Mouse (Mus musculus): ENCODE measurements around the gene Nudt6. TPM values are rescaled to one million over a fixed set of nuclear protein-coding genes. Genes with fewer than 3 reads are reported as not detected.

Gene Nudt6
- polyA plus RNA-seq (2014; fragmentation: Nextera tagmentation; extraction: Ambion mirVana): 8.2 and 13.2 TPM in 2 replicates

GRCm38 (mm10) chr3:37420072-37420471, at the start of gene Nudt6:
TSS of gene Nudt6 (minus strand) at chr3:37420211.
- Histone ChIP-seq H3K9ac (ENCODE audit: low read depth, low read length) (peak within 1 kb of the TSS; percentile 84), H3K27me3 (ENCODE audit: control insufficient read depth, insufficient read depth, low read length) (no peaks in the 10 kb centered on the region), H3K27ac (ENCODE audit: low read depth, low read length) (peak within 1 kb of the TSS; percentile 88), H3K4me1 (ENCODE audit: control insufficient read depth, insufficient read depth, low read length) (peaks cover 8% of the 10 kb centered on the region; the same call in 1 of the 2 replicates), H3K36me3 (ENCODE audit: control insufficient read depth, insufficient read depth, low read length) (no peaks in the 10 kb centered on the region), H3K4me2 (peak within 1 kb of the TSS; percentile 79), H3K9me3 (replicated peaks; ENCODE audit: control insufficient read depth, low read length) (no peaks in the 10 kb centered on the region), H3K4me3 (ENCODE audit: low read depth, low read length) (peak within 1 kb of the TSS; percentile 88)
- under 1% methylated on average over 47 of the region's 50 CpGs for WGBS (ENCODE audit: insufficient replicate concordance)
- ATAC-seq (replicated peaks; ENCODE audit: insufficient number of reproducible peaks, low FRiP score, low TSS enrichment): peak; percentile 85

GRCm38 (mm10) chr3:37469353-37469752, 49.3 kb upstream of the Nudt6 start:
- H3K27ac ChIP-seq (ENCODE audit: low read depth, low read length): no peak overlapping the region
- H3K9ac ChIP-seq (ENCODE audit: low read depth, low read length): no peak overlapping the region
- H3K4me2 ChIP-seq: no peak overlapping the region
- H3K4me3 ChIP-seq (ENCODE audit: low read depth, low read length): no peak overlapping the region
- WGBS (ENCODE audit: insufficient replicate concordance): 77% methylated on average over 4 of the region's 4 CpGs
- no peaks in the 10 kb centered on the region for H3K9me3 ChIP-seq (replicated peaks; ENCODE audit: control insufficient read depth, low read length)
- no peaks in the 10 kb centered on the region for H3K4me1 ChIP-seq (ENCODE audit: control insufficient read depth, insufficient read depth, low read length)
- H3K36me3 ChIP-seq (ENCODE audit: control insufficient read depth, insufficient read depth, low read length): no peaks in the 10 kb centered on the region; the same call in 1 of the 2 replicates
- H3K27me3 ChIP-seq (ENCODE audit: control insufficient read depth, insufficient read depth, low read length): no peaks in the 10 kb centered on the region
- ATAC-seq (replicated peaks; ENCODE audit: insufficient number of reproducible peaks, low FRiP score, low TSS enrichment): no peak

- Histone ChIP-seq H3K27me3 (ENCODE audit: control insufficient read depth, insufficient read depth, low read length) (no peaks in the 10 kb centered on the region), H3K4me1 (ENCODE audit: control insufficient read depth, insufficient read depth, low read length) (no peaks in the 10 kb centered on the region), H3K9me3 (replicated peaks; ENCODE audit: control insufficient read depth, low read length) (no peaks in the 10 kb centered on the region), H3K36me3 (ENCODE audit: control insufficient read depth, insufficient read depth, low read length) (no peaks in the 10 kb centered on the region; the same call in 1 of the 2 replicates), H3K9ac (ENCODE audit: low read depth, low read length) (no peak overlapping the region), H3K27ac (ENCODE audit: low read depth, low read length) (no peak overlapping the region), H3K4me2 (no peak overlapping the region), H3K4me3 (ENCODE audit: low read depth, low read length) (no peak overlapping the region)
- ATAC-seq (replicated peaks; ENCODE audit: insufficient number of reproducible peaks, low FRiP score, low TSS enrichment): no peak
- WGBS (ENCODE audit: insufficient replicate concordance): 82% methylated on average over 2 of the region's 2 CpGs
Observed at GRCm38 (mm10) chr3:37468170-37468569, 48.2 kb upstream of the Nudt6 start.

DNA sequence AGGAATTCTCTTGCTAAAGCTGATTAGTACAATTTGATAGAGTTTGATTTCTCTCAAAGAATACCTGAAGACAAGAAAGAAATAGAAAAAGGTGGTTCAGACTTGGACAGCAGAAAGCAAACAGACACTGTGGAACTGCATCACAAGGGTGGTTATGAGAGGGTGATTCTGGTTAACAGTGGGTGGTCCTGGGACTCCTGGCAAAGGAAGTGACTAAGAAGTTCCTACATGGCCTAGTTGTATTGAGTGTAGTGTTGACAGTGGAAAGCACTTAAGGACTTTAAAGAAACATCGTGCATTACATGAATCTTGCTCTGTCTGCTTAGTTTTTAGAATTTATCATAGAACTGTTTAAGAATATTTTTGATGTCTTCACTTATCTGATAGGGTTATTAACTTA, 36.0 kb upstream of the Nudt6 start:
- no peaks in the 10 kb centered on the region for H3K27me3 ChIP-seq (ENCODE audit: control insufficient read depth, insufficient read depth, low read length)

GRCm38 (mm10) chr3:37443409-37443808, 23.4 kb upstream of the Nudt6 start:
- no peak for ATAC-seq (replicated peaks; ENCODE audit: insufficient number of reproducible peaks, low FRiP score, low TSS enrichment)
- Histone ChIP-seq H3K9me3 (replicated peaks; ENCODE audit: control insufficient read depth, low read length) (no peaks in the 10 kb centered on the region), H3K9ac (ENCODE audit: low read depth, low read length) (no peak overlapping the region), H3K27me3 (ENCODE audit: control insufficient read depth, insufficient read depth, low read length) (no peaks in the 10 kb centered on the region), H3K4me1 (ENCODE audit: control insufficient read depth, insufficient read depth, low read length) (no peaks in the 10 kb centered on the region), H3K27ac (ENCODE audit: low read depth, low read length) (no peak overlapping the region), H3K36me3 (ENCODE audit: control insufficient read depth, insufficient read depth, low read length) (no peaks in the 10 kb centered on the region), H3K4me3 (ENCODE audit: low read depth, low read length) (no peak overlapping the region), H3K4me2 (no peak overlapping the region)
- 92% methylated on average over 2 of the region's 2 CpGs for WGBS (ENCODE audit: insufficient replicate concordance)

More for the DNA sequence above, 36.0 kb upstream of the Nudt6 start:
- Histone ChIP-seq H3K9me3 (replicated peaks; ENCODE audit: control insufficient read depth, low read length) (no peaks in the 10 kb centered on the region), H3K27ac (ENCODE audit: low read depth, low read length) (no peak overlapping the region), H3K9ac (ENCODE audit: low read depth, low read length) (no peak overlapping the region), H3K4me3 (ENCODE audit: low read depth, low read length) (no peak overlapping the region), H3K36me3 (ENCODE audit: control insufficient read depth, insufficient read depth, low read length) (no peaks in the 10 kb centered on the region), H3K4me1 (ENCODE audit: control insufficient read depth, insufficient read depth, low read length) (no peaks in the 10 kb centered on the region), H3K4me2 (no peak overlapping the region)
- 64% methylated on average over 1 of the region's 1 CpGs for WGBS (ENCODE audit: insufficient replicate concordance)
- ATAC-seq (replicated peaks; ENCODE audit: insufficient number of reproducible peaks, low FRiP score, low TSS enrichment): no peak

DNA sequence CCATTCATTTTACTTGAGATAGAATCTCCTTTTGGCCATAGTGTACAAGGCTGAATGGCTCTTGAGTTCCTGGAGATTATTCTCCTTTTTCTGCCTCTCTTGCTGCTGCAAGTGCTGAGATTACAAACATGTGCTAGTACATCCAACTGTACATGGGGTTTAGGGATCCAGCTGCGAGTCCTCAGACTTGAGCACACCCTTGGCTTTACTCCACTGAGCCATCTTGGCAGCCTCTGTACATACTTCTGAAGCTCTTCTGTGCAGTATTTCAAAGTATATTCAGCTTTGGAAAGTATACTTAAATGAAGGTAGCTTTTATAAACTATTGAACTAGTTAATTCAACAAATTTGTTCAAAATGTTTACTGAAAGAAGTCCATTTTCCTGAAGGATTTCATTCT, 19.8 kb upstream of the Nudt6 start:
- ATAC-seq (replicated peaks; ENCODE audit: insufficient number of reproducible peaks, low FRiP score, low TSS enrichment): no peak
- Histone ChIP-seq H3K4me3 (ENCODE audit: low read depth, low read length) (no peak overlapping the region), H3K9me3 (replicated peaks; ENCODE audit: control insufficient read depth, low read length) (no peaks in the 10 kb centered on the region), H3K36me3 (ENCODE audit: control insufficient read depth, insufficient read depth, low read length) (no peaks in the 10 kb centered on the region), H3K9ac (ENCODE audit: low read depth, low read length) (no peak overlapping the region), H3K27me3 (ENCODE audit: control insufficient read depth, insufficient read depth, low read length) (no peaks in the 10 kb centered on the region), H3K4me2 (no peak overlapping the region), H3K4me1 (ENCODE audit: control insufficient read depth, insufficient read depth, low read length) (no peaks in the 10 kb centered on the region), H3K27ac (ENCODE audit: low read depth, low read length) (no peak overlapping the region)
- 86% methylated on average over 1 of the region's 1 CpGs for WGBS (ENCODE audit: insufficient replicate concordance)

DNA sequence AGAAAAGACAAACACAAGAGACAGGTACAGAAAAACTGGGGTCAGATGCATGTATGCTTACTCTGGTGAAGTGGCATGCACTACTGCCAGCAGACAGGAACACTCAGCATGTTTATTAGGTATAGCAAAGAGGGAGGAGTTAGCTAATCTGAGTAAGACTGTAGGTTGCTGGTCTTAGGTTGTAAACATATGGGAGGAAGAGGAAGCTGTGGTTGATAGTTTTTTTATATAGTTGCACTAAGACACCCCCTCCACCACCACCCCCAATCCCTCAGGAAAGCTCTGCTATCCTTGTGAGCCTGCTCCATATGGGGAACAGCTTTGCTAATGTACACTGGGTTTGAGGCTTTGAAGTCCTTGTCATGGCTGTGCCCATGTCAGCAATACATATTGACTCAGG, 10.3 kb upstream of the Nudt6 start:
- Histone ChIP-seq H3K9me3 (replicated peaks; ENCODE audit: control insufficient read depth, low read length) (no peaks in the 10 kb centered on the region), H3K4me1 (ENCODE audit: control insufficient read depth, insufficient read depth, low read length) (no peaks in the 10 kb centered on the region), H3K4me2 (no peak overlapping the region), H3K36me3 (ENCODE audit: control insufficient read depth, insufficient read depth, low read length) (peaks cover 9% of the 10 kb centered on the region; the same call in 1 of the 2 replicates), H3K27me3 (ENCODE audit: control insufficient read depth, insufficient read depth, low read length) (no peaks in the 10 kb centered on the region), H3K9ac (ENCODE audit: low read depth, low read length) (no peak overlapping the region), H3K27ac (ENCODE audit: low read depth, low read length) (no peak overlapping the region), H3K4me3 (ENCODE audit: low read depth, low read length) (no peak overlapping the region)
- no peak for ATAC-seq (replicated peaks; ENCODE audit: insufficient number of reproducible peaks, low FRiP score, low TSS enrichment)

- Histone ChIP-seq H3K36me3 (ENCODE audit: control insufficient read depth, insufficient read depth, low read length) (peaks cover 6% of the 10 kb centered on the region; the same call in 1 of the 2 replicates), H3K9ac (ENCODE audit: low read depth, low read length) (no peak overlapping the region), H3K27ac (ENCODE audit: low read depth, low read length) (no peak overlapping the region), H3K4me3 (ENCODE audit: low read depth, low read length) (no peak overlapping the region), H3K27me3 (ENCODE audit: control insufficient read depth, insufficient read depth, low read length) (no peaks in the 10 kb centered on the region), H3K9me3 (replicated peaks; ENCODE audit: control insufficient read depth, low read length) (no peaks in the 10 kb centered on the region), H3K4me1 (ENCODE audit: control insufficient read depth, insufficient read depth, low read length) (peaks cover 4% of the 10 kb centered on the region; the same call in 1 of the 2 replicates), H3K4me2 (no peak overlapping the region)
- WGBS (ENCODE audit: insufficient replicate concordance): 94% methylated on average over 3 of the region's 3 CpGs
- ATAC-seq (replicated peaks; ENCODE audit: insufficient number of reproducible peaks, low FRiP score, low TSS enrichment): no peak
Observed at GRCm38 (mm10) chr3:37426069-37426468, 6.1 kb upstream of the Nudt6 start.

GRCm38 (mm10) chr3:37421179-37421578, 1.2 kb upstream of the Nudt6 start:
- H3K4me3 ChIP-seq (ENCODE audit: low read depth, low read length): peak overlapping the region; percentile 88
- peak overlapping the region; percentile 79 for H3K4me2 ChIP-seq
- no peaks in the 10 kb centered on the region for H3K9me3 ChIP-seq (replicated peaks; ENCODE audit: control insufficient read depth, low read length)
- H3K36me3 ChIP-seq (ENCODE audit: control insufficient read depth, insufficient read depth, low read length): no peaks in the 10 kb centered on the region
- WGBS (ENCODE audit: insufficient replicate concordance): 11% methylated on average over 3 of the region's 3 CpGs
- H3K27me3 ChIP-seq (ENCODE audit: control insufficient read depth, insufficient read depth, low read length): no peaks in the 10 kb centered on the region
- peak overlapping the region; percentile 78 for H3K9ac ChIP-seq (ENCODE audit: low read depth, low read length)
- H3K4me1 ChIP-seq (ENCODE audit: control insufficient read depth, insufficient read depth, low read length): peaks cover 8% of the 10 kb centered on the region; the same call in 1 of the 2 replicates
- no peak for ATAC-seq (replicated peaks; ENCODE audit: insufficient number of reproducible peaks, low FRiP score, low TSS enrichment)
- no peak overlapping the region for H3K27ac ChIP-seq (ENCODE audit: low read depth, low read length)
